Mouse (Mus musculus): ENCODE data around the gene Gnb1l.
A peak's percentile ranks its signal among the peaks of the same experiment; 100 is the strongest.

The Gnb1l gene

GRCm38 (mm10) chr16:18543151-18543829 lies 44.8 kb downstream of the Gnb1l start:
- DNase-seq (ENCODE audit: low spot score in 2 of 2): no peak

GRCm38 (mm10) chr16:18547891-18548290 lies 49.4 kb downstream of the Gnb1l start:
- peak; percentile 48 to 63 for DNase-seq (ENCODE audit: low spot score in 2 of 2)

- DNase-seq (ENCODE audit: low spot score in 2 of 2): no peak
These were observed 53.1 kb downstream of the Gnb1l start for GRCm38 (mm10) chr16:18551604-18552003.

GRCm38 (mm10) chr16:18552106-18552710 lies 53.7 kb downstream of the Gnb1l start:
- DNase-seq (ENCODE audit: low spot score in 2 of 2): no peak

GRCm38 (mm10) chr16:18554721-18555120 lies 56.2 kb downstream of the Gnb1l start:
- no peak for DNase-seq (ENCODE audit: low spot score in 2 of 2)

- peak in 1 of 2 experiments; percentile 10 for DNase-seq (ENCODE audit: low spot score in 2 of 2)
These were observed 56.9 kb downstream of the Gnb1l start for GRCm38 (mm10) chr16:18555235-18555935.

- DNase-seq (ENCODE audit: low spot score in 2 of 2): no peak
These were observed 57.9 kb downstream of the Gnb1l start for GRCm38 (mm10) chr16:18556461-18556860.

GRCm38 (mm10) chr16:18564472-18564871 lies 66.0 kb downstream of the Gnb1l start:
- DNase-seq (ENCODE audit: low spot score in 2 of 2): no peak

GRCm38 (mm10) chr16:18568599-18568998 lies 70.1 kb downstream of the Gnb1l start:
- no peak for DNase-seq (ENCODE audit: low spot score in 2 of 2)

- DNase-seq (ENCODE audit: low spot score in 2 of 2): no peak
These were observed 75.7 kb downstream of the Gnb1l start for GRCm38 (mm10) chr16:18574196-18574595.

GRCm38 (mm10) chr16:18577071-18577470 lies 78.6 kb downstream of the Gnb1l start:
- DNase-seq (ENCODE audit: low spot score in 2 of 2): no peak

GRCm38 (mm10) chr16:18577599-18578160 lies 79.2 kb downstream of the Gnb1l start:
- no peak for DNase-seq (ENCODE audit: low spot score in 2 of 2)

GRCm38 (mm10) chr16:18580389-18580788 lies 81.9 kb downstream of the Gnb1l start:
- DNase-seq (ENCODE audit: low spot score in 2 of 2): no peak

GRCm38 (mm10) chr16:18581050-18581622 lies 82.6 kb downstream of the Gnb1l start:
- DNase-seq (ENCODE audit: low spot score in 2 of 2): no peak

GRCm38 (mm10) chr16:18581623-18582205 lies 83.2 kb downstream of the Gnb1l start:
- DNase-seq (ENCODE audit: low spot score in 2 of 2): no peak

GRCm38 (mm10) chr16:18582426-18583148 lies 84.1 kb downstream of the Gnb1l start:
- no peak for DNase-seq (ENCODE audit: low spot score in 2 of 2)

GRCm38 (mm10) chr16:18583169-18583568 lies 84.7 kb downstream of the Gnb1l start:
- DNase-seq (ENCODE audit: low spot score in 2 of 2): no peak

- no peak for DNase-seq (ENCODE audit: low spot score in 2 of 2)
These were observed 85.3 kb downstream of the Gnb1l start for GRCm38 (mm10) chr16:18583673-18584357.

- no peak for DNase-seq (ENCODE audit: low spot score in 2 of 2)
These were observed 86.5 kb downstream of the Gnb1l start for GRCm38 (mm10) chr16:18584901-18585510.

GRCm38 (mm10) chr16:18585676-18586075 lies 87.2 kb downstream of the Gnb1l start:
- DNase-seq (ENCODE audit: low spot score in 2 of 2): no peak

Data from urinary bladder, postnatal 36 days (tissue).